Mouse (Mus musculus) heart, postnatal 4 days (tissue): ENCODE data around the gene Hoxd9. TPM values are rescaled to one million over a fixed set of nuclear protein-coding genes. Genes with fewer than 3 reads are reported as not detected.

Experiments used
- DNase-seq: peaks from one replicate; pipeline ENCODE4 v3.0.0; 2021
- total RNA-seq, 2 experiments: library from RNA; stranded (reverse); gene quantifications; 2 replicates each; pipeline ENCODE4 v1.2.3; 2021

Gene Hoxd9
- total RNA-seq, 2 experiments from 2014 or later: 0.12 to 0.27 TPM

DNA sequence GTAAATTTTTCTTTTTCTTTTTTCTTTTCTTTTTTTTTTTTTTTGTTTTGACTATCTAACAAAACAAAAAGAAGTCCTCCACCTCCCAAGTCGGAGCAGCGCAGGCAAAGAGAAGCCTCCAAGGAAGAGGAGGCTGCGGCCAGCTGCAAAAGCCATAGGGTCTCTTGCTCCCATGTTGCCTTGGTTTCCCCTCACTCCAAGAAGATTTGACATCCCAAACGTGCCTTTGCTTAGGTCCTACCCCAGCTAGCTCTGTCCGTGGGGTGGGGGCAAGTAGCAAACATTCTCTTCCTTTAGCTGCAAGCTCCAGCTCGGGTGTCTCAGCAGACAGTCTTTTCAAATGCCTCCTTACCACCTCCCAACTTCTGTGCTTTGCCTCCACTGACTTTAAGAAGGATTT, 36.2 kb downstream of the Hoxd9 start:
- no peak for DNase-seq

GRCm38 (mm10) chr2:74734451-74734850, 36.9 kb downstream of the Hoxd9 start:
- no peak for DNase-seq

GRCm38 (mm10) chr2:74734996-74735811, 37.7 kb downstream of the Hoxd9 start:
- no peak for DNase-seq

DNA sequence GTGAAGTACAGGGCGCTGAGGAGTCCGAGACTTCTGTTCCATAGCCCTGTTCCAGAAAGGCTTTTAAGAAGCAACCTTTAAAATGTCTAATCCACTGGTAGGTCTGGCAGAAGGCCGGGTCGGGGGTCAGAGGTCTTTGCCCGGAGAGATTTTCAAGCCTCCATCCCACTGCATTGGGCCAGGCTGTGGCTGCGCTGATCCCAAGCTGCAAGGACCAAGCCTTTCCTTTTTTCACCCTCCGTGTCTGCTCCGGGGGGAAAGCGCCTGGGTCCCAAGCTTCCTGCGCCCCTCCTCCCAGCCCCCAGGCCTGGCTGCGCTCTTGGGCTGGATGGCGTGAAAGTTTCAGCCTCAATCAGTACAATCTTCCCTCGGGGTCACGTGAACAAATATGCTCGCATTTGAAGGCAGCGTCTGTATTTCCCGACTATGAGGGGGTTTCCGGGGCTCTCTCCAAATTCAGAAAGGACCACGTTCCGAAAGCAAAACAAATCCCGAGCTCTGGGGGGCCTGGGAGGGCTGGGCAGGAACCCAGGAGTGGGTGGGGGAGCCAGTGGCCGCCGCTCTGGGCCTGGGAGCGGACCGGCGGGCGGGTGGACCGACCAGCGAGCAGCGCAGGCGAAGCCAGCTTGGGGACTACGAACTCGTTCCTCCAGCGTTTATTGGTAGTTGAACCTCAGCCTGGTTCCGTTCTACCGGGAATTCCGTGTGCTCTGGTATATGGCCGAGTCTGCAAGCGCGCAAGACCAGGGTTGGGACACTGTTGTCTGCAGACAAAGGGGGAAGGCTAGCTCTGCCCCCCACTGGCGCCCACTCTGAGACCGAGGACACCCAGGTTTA, 38.5 kb downstream of the Hoxd9 start:
- DNase-seq: no peak

DNA sequence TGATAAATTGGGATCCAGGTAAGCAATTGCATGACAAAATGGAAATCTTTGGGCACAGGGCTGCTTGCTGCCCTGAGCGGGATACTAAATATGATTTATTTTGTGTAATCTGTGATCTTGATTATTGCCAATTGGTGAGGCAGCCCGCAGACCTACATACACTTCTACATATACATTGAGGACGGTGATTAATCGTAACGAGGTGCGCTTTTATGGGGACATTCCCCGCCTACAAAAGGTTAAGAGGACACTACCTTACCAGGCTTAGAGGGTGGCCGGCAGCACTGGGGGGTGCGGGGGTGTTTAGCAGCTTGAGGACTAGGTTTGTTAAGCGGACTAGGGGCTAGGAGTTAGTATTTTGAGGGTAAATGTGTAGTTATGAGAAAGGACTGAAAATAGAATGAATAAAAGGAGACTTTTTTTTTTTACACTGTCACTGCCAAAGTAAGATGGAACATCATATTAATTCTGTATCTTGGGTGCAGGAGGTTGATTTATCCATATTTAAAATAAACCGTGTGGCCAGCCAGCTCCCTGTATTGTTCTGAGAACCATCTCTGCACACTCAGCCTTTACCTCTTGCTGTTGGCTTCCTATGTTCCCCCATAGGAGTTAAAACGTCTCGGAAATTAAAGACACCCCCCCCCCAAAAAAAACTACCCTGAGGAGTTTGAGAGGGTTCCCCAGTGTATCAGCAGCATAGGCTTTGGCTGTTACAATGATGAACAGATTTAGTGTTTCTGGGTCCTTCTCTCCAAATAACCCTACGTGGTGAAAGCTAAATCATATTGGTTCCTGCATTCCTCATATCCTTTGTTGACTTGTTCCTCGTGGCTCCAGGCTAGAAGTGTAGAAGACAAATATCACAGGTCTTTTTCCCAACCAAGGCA, 39.4 kb downstream of the Hoxd9 start:
- DNase-seq: no peak

DNA sequence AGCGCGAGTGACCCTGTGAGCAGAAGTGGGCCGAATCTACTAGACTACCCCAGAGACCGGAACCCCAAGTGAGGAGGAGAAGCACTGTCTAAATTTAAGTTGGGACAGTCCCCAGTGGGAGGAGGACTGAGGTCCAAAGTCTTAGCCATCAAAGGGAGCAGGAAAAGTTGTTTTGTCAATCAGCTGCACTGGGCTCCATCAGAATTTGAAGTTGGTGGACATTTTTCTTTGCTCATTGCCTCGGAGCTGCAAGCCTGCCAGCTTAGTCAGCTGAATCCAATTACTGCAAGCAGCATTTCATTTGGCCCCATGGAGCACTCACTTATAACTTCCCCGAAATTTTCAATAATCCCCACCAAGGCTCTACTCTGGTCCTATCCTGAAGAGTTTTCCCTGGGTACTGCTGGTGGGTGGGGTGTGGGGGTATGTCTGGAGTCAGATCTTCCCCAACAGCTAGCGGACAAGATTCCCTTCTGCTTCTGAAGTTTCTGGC, 40.1 kb downstream of the Hoxd9 start:
- DNase-seq: no peak

DNA sequence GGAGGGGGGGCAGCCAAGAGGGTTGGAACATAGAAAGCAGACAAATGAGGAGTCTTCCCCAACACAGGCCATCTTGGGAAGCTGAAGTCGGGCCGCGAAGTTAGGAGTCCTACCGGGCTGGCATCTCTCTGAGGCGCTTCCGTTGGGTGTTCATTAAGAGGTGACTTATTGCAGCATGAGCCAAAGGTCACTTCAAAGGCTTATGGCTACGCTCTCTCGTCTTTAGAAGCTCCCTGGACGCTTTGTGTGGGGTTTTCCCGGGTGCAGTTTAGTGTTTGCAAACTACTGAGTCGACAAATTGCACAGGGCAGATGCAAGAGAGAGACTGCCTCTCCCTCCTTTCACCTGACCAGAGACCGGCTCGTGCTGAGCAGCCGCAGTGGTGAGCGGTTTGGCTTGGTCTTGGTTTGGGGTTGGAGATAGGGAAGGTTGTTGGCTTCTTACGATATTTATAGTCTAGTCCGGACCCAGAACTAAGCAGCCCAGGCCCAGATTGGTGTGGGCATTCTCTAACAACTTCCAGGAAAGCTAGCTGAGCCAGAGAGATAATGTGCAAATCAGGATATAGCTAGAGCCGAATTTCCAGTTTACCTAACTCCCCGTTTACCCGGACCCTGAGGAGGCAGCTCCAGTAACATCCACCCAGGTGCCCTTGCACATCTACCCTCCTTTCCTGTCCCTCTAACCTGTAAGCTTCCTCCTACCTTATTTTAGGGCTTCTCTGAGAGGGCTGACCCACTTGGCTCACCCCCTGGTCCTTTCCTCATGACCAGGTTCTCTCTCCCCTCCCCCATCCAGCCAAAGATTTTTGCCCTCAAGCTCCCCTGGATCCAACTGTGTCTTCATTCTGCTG, 41.3 kb downstream of the Hoxd9 start:
- DNase-seq: no peak

DNA sequence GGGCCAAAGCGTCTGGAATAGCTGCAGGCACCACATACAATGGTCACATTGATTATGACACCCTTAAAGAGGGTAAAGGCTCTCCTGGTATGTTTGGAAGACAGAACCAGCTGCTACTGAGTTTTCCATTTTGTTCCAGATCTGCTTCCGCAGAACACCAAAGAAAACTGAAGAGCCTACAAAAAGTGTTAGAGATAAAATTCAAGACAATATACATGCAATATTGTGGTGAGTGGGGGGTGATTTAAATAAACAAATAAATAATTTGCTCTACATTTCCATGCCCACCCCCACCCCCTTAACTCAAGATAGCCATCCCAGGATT, 41.9 kb downstream of the Hoxd9 start:
- DNase-seq: no peak

GRCm38 (mm10) chr2:74739869-74740268, 42.3 kb downstream of the Hoxd9 start:
- no peak for DNase-seq

DNA sequence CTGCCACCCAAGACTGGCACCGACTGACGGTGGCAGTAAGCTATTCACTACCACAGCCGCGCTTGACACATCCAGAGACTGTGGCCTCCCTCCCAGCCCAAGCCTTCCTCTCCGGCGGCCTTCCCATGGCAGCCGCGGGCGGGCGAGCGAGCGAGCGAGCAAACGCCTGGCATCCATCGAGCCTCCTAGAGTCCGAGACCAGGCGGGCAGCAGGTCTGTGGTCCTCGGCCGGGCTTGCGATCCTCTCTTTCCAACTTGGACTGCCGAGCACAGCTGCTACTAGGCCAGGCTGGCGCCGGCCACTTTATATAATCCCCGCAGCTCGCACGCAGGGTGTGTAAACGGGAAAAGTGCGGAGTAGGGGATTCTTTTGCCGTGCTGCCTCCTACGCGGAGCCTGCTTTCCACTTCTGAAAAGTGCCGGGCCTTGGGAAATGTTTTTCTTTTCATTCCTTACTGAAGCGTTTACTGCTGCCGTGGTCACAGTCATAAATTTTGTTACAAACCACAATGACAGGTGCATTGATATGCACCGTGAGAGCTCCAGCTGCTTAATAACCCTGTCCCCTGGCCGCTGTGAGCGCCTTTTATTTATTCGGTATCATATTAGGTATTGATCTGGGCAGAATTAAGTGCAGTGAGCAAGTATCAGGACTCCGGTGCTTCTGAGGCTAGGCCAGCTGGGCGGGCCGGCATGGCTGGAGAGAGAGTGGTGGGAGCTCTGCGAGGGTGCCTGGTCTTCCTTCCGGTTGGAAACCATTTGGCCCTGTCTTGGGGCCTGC, 43.0 kb downstream of the Hoxd9 start:
- DNase-seq: no peak

GRCm38 (mm10) chr2:74741252-74741978, 43.9 kb downstream of the Hoxd9 start:
- DNase-seq: no peak

GRCm38 (mm10) chr2:74741979-74742277, 44.4 kb downstream of the Hoxd9 start:
- no peak for DNase-seq

GRCm38 (mm10) chr2:74745540-74746297, 48.2 kb downstream of the Hoxd9 start:
- no peak for DNase-seq

- DNase-seq: no peak
These were observed 48.9 kb downstream of the Hoxd9 start for GRCm38 (mm10) chr2:74746298-74746921.

DNA sequence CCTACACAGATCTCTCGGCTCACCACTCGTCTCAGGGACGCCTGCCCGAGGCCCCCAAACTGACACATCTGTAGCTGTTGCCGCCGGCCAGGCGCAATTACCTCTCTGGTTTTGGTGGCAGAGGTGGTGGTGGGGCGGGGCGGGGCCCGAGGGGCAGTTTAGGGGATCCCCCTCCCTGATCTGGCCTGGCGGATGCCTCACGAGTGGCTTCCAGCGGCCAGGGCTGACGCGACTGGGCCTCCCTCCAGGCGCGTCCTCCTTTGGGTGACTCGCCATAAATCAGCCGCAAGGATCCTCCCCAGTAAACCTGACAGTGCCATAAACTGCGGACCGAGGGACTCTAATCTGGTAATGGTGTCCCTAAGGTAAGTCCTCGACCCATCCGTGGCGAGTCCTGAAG, 49.5 kb downstream of the Hoxd9 start:
- DNase-seq: no peak

- no peak for DNase-seq
These were observed 50.2 kb downstream of the Hoxd9 start for GRCm38 (mm10) chr2:74747661-74748141.

GRCm38 (mm10) chr2:74748436-74748995, 51.0 kb downstream of the Hoxd9 start:
- no peak for DNase-seq

DNA sequence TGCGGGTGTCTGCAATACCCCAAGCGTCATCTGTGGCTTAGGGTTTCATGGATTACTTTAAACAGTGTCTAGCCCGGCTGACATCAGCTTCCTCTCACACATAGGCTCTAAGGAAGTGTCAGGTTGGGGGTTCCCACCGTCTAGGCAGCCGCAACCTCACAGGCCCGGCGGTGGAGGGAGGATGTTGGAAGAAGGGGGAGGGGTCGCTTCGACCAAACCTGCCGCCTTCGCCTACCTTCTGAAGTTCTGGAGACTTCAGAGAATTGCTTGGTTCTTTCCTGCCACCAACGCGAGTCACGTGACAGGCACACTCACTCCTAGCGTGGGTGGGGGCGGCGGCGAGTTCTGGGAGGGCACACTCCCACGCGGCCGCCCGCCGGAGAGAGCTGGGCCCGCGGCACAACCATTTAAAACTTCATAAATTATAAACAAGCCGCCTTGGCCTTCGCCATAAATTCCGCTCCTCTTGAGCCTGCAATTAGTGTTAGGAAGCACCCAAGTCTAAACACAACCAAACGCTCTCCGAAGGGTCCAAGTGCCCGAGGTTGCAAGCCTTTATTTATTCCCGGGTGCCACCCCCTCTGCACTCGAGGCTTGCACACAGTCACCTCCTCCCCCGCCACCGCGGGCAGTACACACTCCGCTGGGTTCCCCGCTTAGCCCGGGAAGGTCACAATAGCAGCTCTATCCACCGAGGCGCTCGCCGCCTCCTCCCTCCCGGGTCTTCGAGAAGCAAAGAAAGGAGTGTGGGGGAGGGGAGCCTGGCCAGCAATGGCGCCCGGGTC, 52.0 kb downstream of the Hoxd9 start:
- DNase-seq: peak; percentile 29
